Mouse (Mus musculus) kidney, adult 2 months (tissue): ENCODE measurements at regions not wholly inside any gene's neighbourhood (a gene's known extent, or its start where the extent isn't known, plus 50 kb on each side); places are given as distances from the start of the nearest gene placed in this dataset.

ENCODE experiments used
- CTCF ChIP-seq: fragments of 200-500 bp; conservative IDR thresholded peaks from 2 replicates; pipeline ENCODE4 v1.5.1; 2011; ENCODE audit warnings: low read depth, mild to moderate bottlenecking, control low read depth, low read length, moderate library complexity, mixed read lengths; ENCODE audit not compliant: insufficient read depth, insufficient read length
- POLR2A ChIP-seq: fragments of 200-500 bp; IDR thresholded peaks from one replicate; pipeline ENCODE4 v1.6.1; 2011; ENCODE audit warnings: low read depth, low read length, control low read depth

DNA sequence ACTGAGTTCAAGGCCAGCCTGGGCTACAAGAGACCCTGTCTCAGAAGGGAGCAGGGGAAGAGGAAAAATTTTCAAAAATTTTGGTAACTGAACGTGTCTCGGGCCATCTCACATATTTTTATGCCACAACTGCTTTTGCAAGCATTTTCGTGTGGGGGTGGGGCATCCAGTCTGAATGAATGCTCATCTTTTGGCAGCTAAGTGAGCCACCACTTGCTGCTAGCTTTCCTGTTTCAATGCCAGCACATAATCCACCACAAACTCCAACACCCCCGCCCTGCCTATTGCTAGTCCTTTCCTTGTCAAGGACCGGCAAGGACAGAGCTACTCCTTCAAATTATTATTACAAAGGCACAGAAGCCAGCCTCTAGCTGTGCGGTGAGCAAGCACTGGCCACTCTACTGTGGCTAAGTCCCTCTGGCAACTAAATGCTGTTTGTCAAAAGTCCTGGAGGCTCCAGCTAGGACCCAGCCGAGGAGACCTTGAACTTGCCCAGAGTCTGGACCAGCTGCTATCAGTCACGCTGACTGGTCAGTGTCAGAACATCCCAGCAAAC, 148.0 kb downstream of the 2410131K14Rik start:
- TF ChIP-seq CTCF (no peak), POLR2A (no peak)
